Mouse (Mus musculus): ENCODE measurements around the gene Ttc17. TPM values are rescaled to one million over a fixed set of nuclear protein-coding genes. Genes with fewer than 3 reads are reported as not detected.
A peak's percentile ranks its signal among the peaks of the same experiment; 100 is the strongest.

Ttc17 gene
- total RNA-seq, 2 experiments from 2014 or later: 15.8 to 17.6 TPM

GRCm38 (mm10) chr2:94290483-94290882, 116.0 kb downstream of the Ttc17 start:
- DNase-seq: no peak

DNA sequence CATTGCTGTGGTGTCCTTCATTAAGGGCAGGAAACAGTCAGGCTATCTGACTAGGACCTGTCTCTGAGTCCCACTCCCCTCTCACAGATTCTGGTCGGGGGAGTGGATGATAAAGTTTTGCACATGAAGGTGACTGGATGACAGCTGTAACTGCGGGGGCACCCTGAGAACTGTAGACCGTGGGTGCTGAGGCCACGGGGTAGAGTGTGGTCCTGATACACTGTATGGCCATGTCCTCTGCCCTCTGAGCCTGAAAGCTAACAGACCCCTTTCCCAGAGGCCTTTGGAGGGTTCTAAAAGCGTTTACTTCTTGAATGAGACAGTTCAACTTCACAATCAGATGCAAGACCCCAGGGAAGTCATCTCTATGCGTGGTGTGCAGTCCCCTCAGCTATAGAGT, 116.8 kb downstream of the Ttc17 start:
- no peak for DNase-seq

DNA sequence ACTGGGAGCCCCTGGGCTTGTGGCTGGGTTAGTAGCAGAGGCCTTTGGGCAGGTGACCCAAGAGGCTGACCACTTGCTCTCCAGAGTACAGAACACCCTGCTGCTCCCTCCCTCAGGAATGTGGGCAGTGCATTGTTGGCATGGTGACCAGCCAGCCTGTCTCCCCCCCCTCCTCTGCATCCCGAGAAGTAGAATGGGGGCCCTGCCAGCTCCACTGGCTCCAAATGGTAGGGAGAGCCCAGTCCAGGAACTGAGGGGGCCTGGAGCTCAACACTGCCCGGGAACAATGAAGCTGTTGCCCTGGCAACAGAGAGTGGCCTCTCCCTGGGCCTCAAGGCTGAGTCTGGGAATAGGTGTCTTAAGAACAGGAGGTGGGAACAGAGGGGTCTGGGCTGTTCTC, 117.3 kb downstream of the Ttc17 start:
- no peak for DNase-seq

- DNase-seq: no peak
These were observed 118.4 kb downstream of the Ttc17 start for GRCm38 (mm10) chr2:94288086-94288485.

- DNase-seq: no peak
These were observed 119.1 kb downstream of the Ttc17 start for GRCm38 (mm10) chr2:94287435-94287834.

DNA sequence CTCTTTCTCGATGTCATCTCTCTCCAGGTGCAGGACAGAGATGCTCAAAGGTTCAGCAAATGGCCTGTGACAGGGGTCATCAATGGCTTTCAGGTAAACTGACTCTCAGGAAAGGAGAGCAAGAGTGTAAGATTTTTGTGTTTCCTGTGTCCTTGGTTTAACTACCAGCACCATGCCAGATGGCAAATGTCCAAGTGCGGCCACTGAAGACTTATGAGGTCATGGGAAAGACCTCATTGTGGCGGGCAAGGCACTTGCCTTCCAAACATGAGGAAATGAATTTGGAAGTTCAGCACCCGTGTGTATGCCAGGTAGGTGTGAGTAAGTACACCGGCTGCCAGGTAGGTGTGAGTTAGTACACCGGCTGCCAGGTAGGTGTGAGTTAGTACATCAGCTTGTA, 123.0 kb downstream of the Ttc17 start:
- DNase-seq: no peak

DNA sequence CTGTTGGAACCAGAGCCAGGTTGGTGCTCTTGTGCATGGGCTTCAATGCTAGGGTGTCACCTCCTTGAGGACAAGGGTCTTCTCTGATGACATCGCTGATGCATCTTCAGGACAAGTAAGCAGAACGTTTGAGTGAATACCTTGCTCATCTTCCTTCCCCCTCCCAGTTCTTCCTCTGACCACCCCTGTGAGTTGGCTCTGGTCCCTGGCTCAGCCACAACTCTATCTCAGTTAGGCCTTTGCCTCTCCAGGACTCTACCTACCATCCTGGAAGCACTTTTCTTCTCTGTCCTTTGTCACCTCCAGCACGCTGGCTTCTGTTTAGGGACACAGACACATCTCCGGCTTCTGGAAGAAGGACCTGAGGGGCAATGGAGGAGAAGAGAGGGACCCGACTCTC, 126.9 kb downstream of the Ttc17 start:
- no peak for DNase-seq

DNA sequence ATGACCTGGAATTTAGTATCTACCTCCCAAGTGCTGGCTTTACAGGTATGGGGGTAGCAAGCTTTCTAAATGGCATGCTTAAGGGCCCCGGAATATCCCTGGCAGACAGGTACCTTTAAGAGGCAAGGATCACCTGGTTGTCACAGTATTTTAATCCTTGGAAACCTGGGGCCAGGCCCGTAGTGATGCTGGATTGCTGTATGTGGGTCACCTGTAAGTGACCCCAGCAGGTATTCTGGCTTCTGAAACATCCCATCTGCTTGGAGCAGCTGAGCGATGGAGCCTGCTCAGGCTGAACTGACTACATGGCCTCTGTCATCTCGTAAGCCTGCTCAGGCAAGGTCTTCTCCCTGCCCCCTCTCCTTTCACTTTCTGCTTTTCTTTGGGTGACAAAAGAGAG, 130.4 kb downstream of the Ttc17 start:
- DNase-seq: no peak

DNA sequence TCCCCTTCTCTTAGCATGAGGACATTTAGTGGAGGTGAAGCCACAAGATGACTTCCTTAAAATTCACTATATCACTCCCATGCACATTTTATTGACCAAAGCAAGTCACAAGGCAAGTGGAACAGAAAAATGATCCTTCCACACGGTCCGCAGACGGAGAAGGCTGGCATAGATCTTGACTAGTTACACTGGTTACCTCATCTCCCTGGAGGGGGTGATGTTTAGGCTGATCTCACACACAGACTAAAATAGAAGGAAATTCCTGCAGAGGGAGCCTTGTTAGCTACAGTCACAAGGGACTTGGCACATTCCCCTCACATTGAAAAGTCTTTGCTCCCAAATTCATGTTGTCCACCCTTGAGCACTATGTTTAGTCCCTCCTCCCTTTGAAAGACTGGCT, 130.8 kb downstream of the Ttc17 start:
- no peak for DNase-seq

DNA sequence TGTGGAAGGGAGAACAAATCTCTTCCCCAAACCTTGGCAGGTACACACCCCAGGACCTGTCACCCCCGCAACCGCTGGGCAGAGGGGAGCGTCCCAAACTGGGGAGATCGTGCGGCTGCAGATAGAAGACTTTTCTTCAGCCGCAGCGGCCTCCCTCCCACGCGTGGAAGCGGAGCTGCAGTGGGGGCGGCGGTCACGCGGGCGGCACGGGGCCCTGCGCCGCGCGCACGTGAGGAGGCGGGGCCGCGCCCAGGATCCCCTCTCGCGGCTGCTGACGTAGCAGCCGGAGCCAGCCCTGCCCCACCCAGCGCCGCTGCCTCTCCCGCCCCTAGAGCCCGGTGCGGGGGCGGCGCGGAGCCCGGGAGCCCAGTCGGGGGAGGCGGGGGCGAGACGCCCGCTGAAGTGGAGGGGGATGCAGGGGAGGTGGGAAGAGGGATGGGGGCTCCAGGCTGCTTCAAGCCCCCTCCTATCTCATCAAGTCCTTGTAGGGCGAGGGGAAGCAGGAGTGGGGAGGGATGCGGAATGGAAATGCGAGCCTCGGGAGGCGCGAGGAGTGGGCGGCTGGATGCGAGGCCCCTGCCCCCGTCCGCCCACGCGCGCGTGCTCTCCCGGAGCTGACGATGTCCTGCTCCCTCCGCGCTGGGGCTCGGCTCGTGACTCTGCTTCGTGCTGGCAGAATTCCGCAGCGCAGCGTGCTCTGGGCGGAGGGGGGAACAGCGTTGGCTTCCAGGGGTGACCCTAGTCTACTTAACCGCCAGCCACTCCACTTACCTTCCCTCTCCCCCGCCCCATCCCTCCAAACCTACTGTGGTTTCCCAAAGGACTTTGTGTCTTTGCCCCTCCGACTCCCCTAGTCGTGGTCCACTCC, 133.1 kb downstream of the Ttc17 start:
- peak; percentile 80 for DNase-seq

DNA sequence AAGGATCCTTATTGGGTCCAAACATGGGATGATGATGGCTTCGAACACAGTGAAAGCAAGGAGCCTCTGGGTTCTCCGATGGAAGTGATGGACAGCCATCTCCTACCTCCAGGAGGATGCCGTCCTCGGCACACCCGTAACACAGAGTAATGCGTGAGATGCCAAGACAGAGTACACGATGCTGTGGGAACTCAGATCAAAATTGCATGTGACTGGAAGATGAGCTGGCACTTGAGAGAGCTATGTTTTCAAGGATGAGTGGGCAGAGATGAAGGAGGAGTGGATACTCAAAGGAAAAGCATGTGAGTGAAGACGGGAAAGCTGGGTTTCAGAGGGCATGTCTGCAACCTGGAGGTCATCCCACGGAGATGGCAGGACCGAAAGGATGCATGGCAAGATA, 135.3 kb downstream of the Ttc17 start:
- no peak for DNase-seq

GRCm38 (mm10) chr2:94268835-94269234, 137.7 kb downstream of the Ttc17 start:
- DNase-seq: no peak

DNA sequence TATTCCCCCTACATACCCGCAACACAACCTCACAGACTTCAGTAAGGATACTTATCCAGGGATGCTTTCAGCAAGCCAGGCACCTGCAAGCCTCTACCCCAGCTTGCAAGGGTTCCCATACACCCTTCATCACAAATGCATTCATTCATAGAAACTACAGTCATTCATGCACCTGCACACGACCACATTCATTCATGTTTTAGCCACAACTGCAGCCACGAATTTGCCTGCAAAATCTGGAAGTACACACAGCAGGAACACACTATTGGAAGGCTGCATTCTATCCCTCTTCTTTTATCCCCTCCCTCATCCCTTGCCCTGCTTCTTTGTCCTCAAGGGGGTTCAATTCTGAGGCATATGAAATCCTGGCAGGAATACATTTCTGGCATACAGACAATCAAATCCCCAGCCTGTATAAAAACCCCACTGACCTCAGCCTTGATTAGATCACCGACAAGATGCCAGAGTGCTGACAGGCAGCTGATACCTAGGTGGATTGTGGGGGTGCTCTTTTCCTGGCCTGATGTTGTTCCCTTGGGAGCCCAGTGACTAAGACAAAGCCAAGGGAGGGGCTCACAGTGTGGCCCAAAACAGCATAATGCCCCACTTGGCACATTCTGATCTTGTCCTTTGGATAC, 139.2 kb downstream of the Ttc17 start:
- no peak for DNase-seq

GRCm38 (mm10) chr2:94266381-94267160, 139.9 kb downstream of the Ttc17 start:
- DNase-seq: no peak

- no peak for DNase-seq
These were observed 141.0 kb downstream of the Ttc17 start for GRCm38 (mm10) chr2:94265221-94266191.

DNA sequence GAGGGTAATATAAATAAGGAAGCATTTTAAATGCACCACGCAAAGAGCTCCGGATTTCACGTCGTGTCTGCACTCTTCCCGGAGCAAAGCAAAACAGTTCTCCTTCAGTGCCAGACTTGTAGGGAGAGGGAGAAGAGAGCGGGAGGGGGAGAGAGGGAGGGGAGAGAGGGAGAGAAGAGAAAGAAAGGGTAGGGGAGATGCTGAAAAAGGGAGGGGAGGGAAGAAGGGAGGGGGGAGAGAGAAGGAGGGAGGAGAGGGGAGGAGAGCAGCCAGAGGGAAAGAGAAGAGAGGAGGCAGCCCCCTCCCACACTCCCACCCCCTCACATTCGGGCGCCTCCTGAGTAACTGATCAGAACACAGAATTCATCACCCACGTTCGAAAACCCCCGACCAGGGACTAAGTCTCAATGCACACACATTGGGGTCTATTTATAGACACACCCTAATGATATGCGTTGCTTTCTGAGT, 141.8 kb downstream of the Ttc17 start:
- DNase-seq: no peak

GRCm38 (mm10) chr2:94264006-94264405, 142.5 kb downstream of the Ttc17 start:
- no peak for DNase-seq

GRCm38 (mm10) chr2:94263530-94263937, 143.0 kb downstream of the Ttc17 start:
- DNase-seq: no peak

DNA sequence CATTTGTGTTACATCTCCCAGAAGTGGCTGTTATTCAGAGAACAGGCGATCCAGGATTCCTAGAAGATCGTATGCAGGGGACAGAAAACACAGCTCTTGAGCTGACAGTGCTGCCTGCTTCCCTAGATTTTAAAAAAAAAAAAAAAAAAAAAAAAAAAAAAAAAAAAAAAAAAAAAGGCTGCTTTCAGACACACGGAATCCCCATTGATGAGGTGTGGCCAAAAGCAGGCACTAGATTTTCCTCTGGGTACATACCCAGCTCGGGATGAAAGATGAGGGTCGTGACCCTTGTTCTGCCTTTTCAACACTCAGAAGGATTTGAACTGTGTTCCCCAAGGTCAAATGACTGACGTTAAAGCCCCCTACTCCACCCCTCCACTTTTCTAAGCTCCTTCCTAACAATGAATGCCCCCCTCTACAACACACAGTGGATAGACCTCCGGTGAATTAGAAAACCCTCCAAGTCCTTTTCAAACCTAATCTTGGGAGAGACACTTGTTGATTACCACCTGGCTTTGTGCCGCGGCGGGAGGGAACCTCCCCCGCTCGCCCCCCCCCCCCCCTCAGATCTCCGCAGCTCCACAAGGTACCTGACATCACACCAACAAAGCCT, 143.5 kb downstream of the Ttc17 start:
- no peak for DNase-seq

GRCm38 (mm10) chr2:94254102-94254501, 152.4 kb downstream of the Ttc17 start:
- DNase-seq: no peak

All from gastrocnemius, postnatal 25 days (tissue).